17 mouse cellular contexts compared by ENCODE assay signal in the genomic region with DNA sequence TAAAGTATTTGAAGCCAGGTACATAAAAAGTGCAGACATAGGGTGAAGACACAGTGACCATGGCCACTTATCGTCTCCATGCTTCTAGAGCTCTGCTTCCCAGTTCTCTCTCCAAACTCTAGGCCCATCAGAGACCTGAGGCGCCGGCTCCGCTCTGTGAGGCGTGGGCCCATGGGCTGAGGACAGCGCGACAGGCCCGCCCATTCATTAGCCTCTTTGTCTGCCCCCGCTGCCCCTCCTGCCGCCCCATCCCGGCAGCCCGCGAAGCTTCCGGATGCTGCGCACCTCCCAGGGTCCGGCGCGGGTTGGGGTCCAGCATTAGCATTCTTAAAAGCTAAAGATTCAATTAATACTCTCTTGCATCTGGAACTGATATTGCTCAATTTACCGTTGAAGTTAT. TPM values are rescaled to one million over a fixed set of nuclear protein-coding genes. Genes with fewer than 3 reads are reported as not detected.
DNase-seq lines count a peak whose midpoint lies in the region; ATAC-seq and TF ChIP-seq lines count a peak whose summit lies in the region.
"Had no signal": no experiment of that assay in that cellular context is flagged by ENCODE, and none has a peak within 500 bp of the region (broad histone marks: within the 10 kb centered on the region; RNA-seq: fewer than 3 reads in every experiment).

No protein-coding gene starts in this region.

- ATAC-seq in limb, embryonic 11.5 days (ENCODE audit: insufficient number of reproducible peaks, low FRiP score, low TSS enrichment, low read depth), result no peak
- ATAC-seq in forebrain, embryonic 14.5 days, result no peak
- no peak for ATAC-seq in midbrain, embryonic 11.5 days (ENCODE audit: low FRiP score)
- ATAC-seq in intestine, postnatal 0 days, result no peak
- ATAC-seq: activated CD4-positive, CD25-positive, alpha-beta regulatory T cell, adult 4 months; liver, postnatal 0 days had no signal

- no peaks in the 10 kb centered on the region for H3K4me1 ChIP-seq in limb, embryonic 11.5 days (ENCODE audit: control insufficient read depth, insufficient read depth, low read length)
- no peaks in the 10 kb centered on the region for H3K4me1 ChIP-seq in limb, embryonic 10.5 days
- H3K4me1 ChIP-seq in forebrain, embryonic 14.5 days (ENCODE audit: control insufficient read depth, insufficient read depth, low read length), result no peaks in the 10 kb centered on the region
- no peaks in the 10 kb centered on the region for H3K4me1 ChIP-seq in midbrain, embryonic 11.5 days (ENCODE audit: control insufficient read depth, insufficient read depth, low read length)
- H3K4me1 ChIP-seq in intestine, postnatal 0 days (replicated peaks; ENCODE audit: control insufficient read depth, insufficient read depth, low read length), result no peaks in the 10 kb centered on the region

- H3K27me3 ChIP-seq in limb, embryonic 11.5 days (ENCODE audit: control insufficient read depth, insufficient read depth, low read length), result no peaks in the 10 kb centered on the region
- H3K27me3 ChIP-seq in limb, embryonic 10.5 days (ENCODE audit: low read depth, poor library complexity, severe bottlenecking), result no peaks in the 10 kb centered on the region
- H3K27me3 ChIP-seq in forebrain, embryonic 14.5 days (replicated peaks; ENCODE audit: control insufficient read depth, insufficient read depth, low read length), result no peaks in the 10 kb centered on the region
- no peaks in the 10 kb centered on the region for H3K27me3 ChIP-seq in midbrain, embryonic 11.5 days (ENCODE audit: control insufficient read depth, insufficient read depth, low read length)
- no peaks in the 10 kb centered on the region for H3K27me3 ChIP-seq in intestine, postnatal 0 days (replicated peaks; ENCODE audit: control insufficient read depth, insufficient read depth, low read length)

- H3K9ac ChIP-seq in limb, embryonic 11.5 days (ENCODE audit: low read length), result no peak overlapping the region
- no peak overlapping the region for H3K9ac ChIP-seq in forebrain, embryonic 14.5 days (ENCODE audit: low read length)
- H3K9ac ChIP-seq in midbrain, embryonic 11.5 days (ENCODE audit: low read length), result no peak overlapping the region
- H3K9ac ChIP-seq in intestine, postnatal 0 days (ENCODE audit: low read depth, low read length), result no peak overlapping the region
- H3K9ac ChIP-seq: liver, postnatal 0 days had no signal

- TF ChIP-seq CTCF in intestine, postnatal 0 days (IDR thresholded peaks at IDR 0.05; ENCODE audit: low read depth), result no peak

- no peak overlapping the region for H3K27ac ChIP-seq in limb, embryonic 11.5 days (replicated peaks; ENCODE audit: low read depth, low read length)
- H3K27ac ChIP-seq in limb, embryonic 10.5 days, result no peak overlapping the region
- no peak overlapping the region for H3K27ac ChIP-seq in forebrain, embryonic 14.5 days (ENCODE audit: low read depth, low read length)
- H3K27ac ChIP-seq in midbrain, embryonic 11.5 days (ENCODE audit: low read depth, low read length), result no peak overlapping the region
- H3K27ac ChIP-seq in intestine, postnatal 0 days (ENCODE audit: low read depth, low read length), result no peak overlapping the region

- no peak for DNase-seq in limb, embryonic 11.5 days (ENCODE audit: low spot score)
- DNase-seq in limb, embryonic 10.5 days (ENCODE audit: low spot score), result no peak
- no peak for DNase-seq in forebrain, embryonic 14.5 days (ENCODE audit: low spot score)
- DNase-seq in midbrain, embryonic 11.5 days (ENCODE audit: low spot score, missing footprints), result peak; percentile 80
- no peak for DNase-seq in frontal cortex, postnatal 14 days (ENCODE audit: low spot score in 2 of 2)
- no peak for DNase-seq in spleen, postnatal 4 days (ENCODE audit: low spot score in 2 of 2)
- DNase-seq: cerebellum, adult 11-12 months; heart, adult 11 months; heart, postnatal 14 days; kidney, adult 2 months; liver, postnatal 0 days; lung, postnatal 4 days; right cerebral cortex, adult 18-20 months had no signal

- no peaks in the 10 kb centered on the region for H3K36me3 ChIP-seq in limb, embryonic 11.5 days (ENCODE audit: control insufficient read depth, insufficient read depth, low read length)
- no peaks in the 10 kb centered on the region for H3K36me3 ChIP-seq in limb, embryonic 10.5 days
- no peaks in the 10 kb centered on the region for H3K36me3 ChIP-seq in forebrain, embryonic 14.5 days (ENCODE audit: control insufficient read depth, insufficient read depth, low read length)
- H3K36me3 ChIP-seq in midbrain, embryonic 11.5 days (ENCODE audit: control insufficient read depth, insufficient read depth, low read length), result no peaks in the 10 kb centered on the region
- no peaks in the 10 kb centered on the region for H3K36me3 ChIP-seq in intestine, postnatal 0 days (ENCODE audit: control insufficient read depth, insufficient read depth)

- H3K4me2 ChIP-seq in limb, embryonic 11.5 days (ENCODE audit: low read depth, severe bottlenecking), result 0 out of 2 replicates have a peak overlapping the region, but pooled peaks have one; percentile 17
- 0 out of 2 replicates have a peak overlapping the region, but pooled peaks have one; percentile 14 for H3K4me2 ChIP-seq in forebrain, embryonic 14.5 days (ENCODE audit: low read length)
- 0 out of 2 replicates have a peak overlapping the region, but pooled peaks have one; percentile 5 for H3K4me2 ChIP-seq in midbrain, embryonic 11.5 days
- no peak overlapping the region for H3K4me2 ChIP-seq in intestine, postnatal 0 days (replicated peaks; ENCODE audit: low read depth)

- no peaks in the 10 kb centered on the region for H3K9me3 ChIP-seq in limb, embryonic 11.5 days (ENCODE audit: control insufficient read depth, low read length)
- no peaks in the 10 kb centered on the region for H3K9me3 ChIP-seq in limb, embryonic 10.5 days (replicated peaks)
- H3K9me3 ChIP-seq in forebrain, embryonic 14.5 days (replicated peaks; ENCODE audit: control insufficient read depth, low read length), result no peaks in the 10 kb centered on the region
- no peaks in the 10 kb centered on the region for H3K9me3 ChIP-seq in midbrain, embryonic 11.5 days (ENCODE audit: control insufficient read depth, low read length)
- no peaks in the 10 kb centered on the region for H3K9me3 ChIP-seq in intestine, postnatal 0 days (ENCODE audit: control insufficient read depth)

- WGBS in limb, embryonic 11.5 days, result 50% methylated on average over 19 of the region's 19 CpGs
- WGBS in limb, embryonic 10.5 days, result 53% methylated on average over 19 of the region's 19 CpGs
- WGBS in forebrain, embryonic 14.5 days, result 52% methylated on average over 19 of the region's 19 CpGs
- WGBS in midbrain, embryonic 11.5 days, result 43% methylated on average over 19 of the region's 19 CpGs
- 62% methylated on average over 19 of the region's 19 CpGs for WGBS in intestine, postnatal 0 days

- H3K4me3 ChIP-seq in limb, embryonic 11.5 days (ENCODE audit: low read depth, low read length), result no peak overlapping the region
- no peak overlapping the region for H3K4me3 ChIP-seq in limb, embryonic 10.5 days
- no peak overlapping the region for H3K4me3 ChIP-seq in forebrain, embryonic 14.5 days (ENCODE audit: low read depth, low read length)
- H3K4me3 ChIP-seq in midbrain, embryonic 11.5 days (ENCODE audit: low read depth, low read length), result no peak overlapping the region
- H3K4me3 ChIP-seq in intestine, postnatal 0 days (ENCODE audit: low read depth, low read length), result no peak overlapping the region

RNA-seq across cellular contexts. Expression of a gene that starts 11.0 kb away (rescaled TPM):
- polyA plus RNA-seq in limb, embryonic 11.5 days (2014; fragmentation: Nextera tagmentation; extraction: Ambion mirVana), result not detected in 2 replicates
- polyA plus RNA-seq in limb, embryonic 10.5 days (2016; fragmentation: Nextera tagmentation; extraction: Ambion mirVana), result not detected in 2 replicates
- not detected in 2 replicates for polyA plus RNA-seq in forebrain, embryonic 14.5 days (2014; fragmentation: Nextera tagmentation; extraction: Ambion mirVana)
- not detected in 2 replicates for polyA plus RNA-seq in midbrain, embryonic 11.5 days (2014; fragmentation: Nextera tagmentation; extraction: Ambion mirVana)
- polyA plus RNA-seq in intestine, postnatal 0 days (2015; fragmentation: Nextera tagmentation; extraction: Ambion mirVana), result not detected in 2 replicates
- polyA plus RNA-seq: activated CD4-positive, CD25-positive, alpha-beta regulatory T cell, adult 4 months; C2C12; cortical plate, adult 2 months; kidney, adult 2 months had no signal

RNA-seq across cellular contexts. Expression of a gene that starts 15.2 kb away (rescaled TPM):
- not detected in 2 replicates for polyA plus RNA-seq in limb, embryonic 11.5 days (2014; fragmentation: Nextera tagmentation; extraction: Ambion mirVana)
- polyA plus RNA-seq in limb, embryonic 10.5 days (2016; fragmentation: Nextera tagmentation; extraction: Ambion mirVana), result not detected in 2 replicates
- polyA plus RNA-seq in forebrain, embryonic 14.5 days (2014; fragmentation: Nextera tagmentation; extraction: Ambion mirVana), result not detected in 2 replicates
- polyA plus RNA-seq in midbrain, embryonic 11.5 days (2014; fragmentation: Nextera tagmentation; extraction: Ambion mirVana), result 0.78 TPM in 1 of 2 replicates, not detected in the other
- polyA plus RNA-seq in intestine, postnatal 0 days (2015; fragmentation: Nextera tagmentation; extraction: Ambion mirVana), result 0.81 and 1.2 TPM in 2 replicates
- polyA plus RNA-seq: activated CD4-positive, CD25-positive, alpha-beta regulatory T cell, adult 4 months; C2C12; cortical plate, adult 2 months; kidney, adult 2 months had no signal

RNA-seq across cellular contexts. Expression of a gene that starts 22.0 kb away (rescaled TPM):
- polyA plus RNA-seq in limb, embryonic 11.5 days (2014; fragmentation: Nextera tagmentation; extraction: Ambion mirVana), result not detected in 2 replicates
- 0.49 TPM in 1 of 2 replicates, not detected in the other for polyA plus RNA-seq in limb, embryonic 10.5 days (2016; fragmentation: Nextera tagmentation; extraction: Ambion mirVana)
- polyA plus RNA-seq in forebrain, embryonic 14.5 days (2014; fragmentation: Nextera tagmentation; extraction: Ambion mirVana), result not detected in 2 replicates
- polyA plus RNA-seq in midbrain, embryonic 11.5 days (2014; fragmentation: Nextera tagmentation; extraction: Ambion mirVana), result not detected in 2 replicates
- polyA plus RNA-seq in intestine, postnatal 0 days (2015; fragmentation: Nextera tagmentation; extraction: Ambion mirVana), result 0.41 and 1.0 TPM in 2 replicates
- polyA plus RNA-seq: activated CD4-positive, CD25-positive, alpha-beta regulatory T cell, adult 4 months; cortical plate, adult 2 months had no signal

RNA-seq across cellular contexts. Expression of a gene that starts 42.6 kb away (rescaled TPM):
- polyA plus RNA-seq in limb, embryonic 11.5 days (2014; fragmentation: Nextera tagmentation; extraction: Ambion mirVana), result not detected in 2 replicates
- polyA plus RNA-seq in limb, embryonic 10.5 days (2016; fragmentation: Nextera tagmentation; extraction: Ambion mirVana), result not detected in 2 replicates
- not detected in 2 replicates for polyA plus RNA-seq in forebrain, embryonic 14.5 days (2014; fragmentation: Nextera tagmentation; extraction: Ambion mirVana)
- not detected in 2 replicates for polyA plus RNA-seq in midbrain, embryonic 11.5 days (2014; fragmentation: Nextera tagmentation; extraction: Ambion mirVana)
- 0.42 and 0.76 TPM in 2 replicates for polyA plus RNA-seq in intestine, postnatal 0 days (2015; fragmentation: Nextera tagmentation; extraction: Ambion mirVana)
- polyA plus RNA-seq: activated CD4-positive, CD25-positive, alpha-beta regulatory T cell, adult 4 months; C2C12; cortical plate, adult 2 months; kidney, adult 2 months had no signal
